Mouse (Mus musculus) gastrocnemius, adult 2 months (tissue): ENCODE measurements around the gene Vmn2r115. TPM values are rescaled to one million over a fixed set of nuclear protein-coding genes. Genes with fewer than 3 reads are reported as not detected.
"Not testable (repeated sequence)": the region's sequence is repeated elsewhere in the genome, so short reads cannot be mapped to it uniquely, and the experiment has no call there.

ENCODE experiments used
- DNase-seq: peaks from one replicate; pipeline ENCODE4 v3.0.0; 2022
- H3K27ac ChIP-seq: fragments of 200-600 bp; 2 replicates; pipeline ENCODE4 v1.8.1; 2022; ENCODE audit warnings: mild to moderate bottlenecking
- H3K4me3 ChIP-seq: fragments of 200-600 bp; 2 replicates; pipeline ENCODE4 v1.8.1; 2022; ENCODE audit warnings: mild to moderate bottlenecking, moderate library complexity
- CTCF ChIP-seq: fragments of 200-600 bp; IDR thresholded peaks from 2 replicates; pipeline ENCODE4 v1.8.1; 2022; ENCODE audit warnings: antibody characterized with exemption, mild to moderate bottlenecking, moderate library complexity
- intact Hi-C: fragments of 180-260 bp; cut with DNase I; formaldehyde crosslinking; loops from one replicate; pipeline ENCODE4 v1.15.1; 2025
- long read RNA-seq, 2 experiments: library from polyadenylated mRNA; stranded (forward); transcript quantifications; one replicate each; pipeline ENCODE4 v2.0.0; 2021
- total RNA-seq, 2 experiments: library from RNA; stranded (reverse); gene quantifications; 2 replicates each; pipeline ENCODE4 v1.2.3; 2021

The Vmn2r115 gene
- total RNA-seq: not detected
- long read RNA-seq, experiment 1: 0 reads
- long read RNA-seq, experiment 2: 0 reads

GRCm38 (mm10) chr17:23343441-23343840 is at the start of gene Vmn2r115:
TSS of gene Vmn2r115 (plus strand) at chr17:23343741.
- DNase-seq: not testable (repeated sequence)

GRCm38 (mm10) chr17:23312437-23312836 is 31.1 kb upstream of the Vmn2r115 start, which contains the start of gene Vmn2r114:
TSS of gene Vmn2r114 (minus strand) at chr17:23312537.
- DNase-seq, H3K4me3 ChIP-seq, intact Hi-C loops, H3K27ac ChIP-seq: not testable (repeated sequence)

More at GRCm38 (mm10) chr17:23343441-23343840, at the start of gene Vmn2r115:
- H3K27ac ChIP-seq, intact Hi-C loops, H3K4me3 ChIP-seq: not testable (repeated sequence)

GRCm38 (mm10) chr17:23330657-23331056 is 12.9 kb upstream of the Vmn2r115 start:
- intact Hi-C loops: no loop called here
- Histone ChIP-seq H3K4me3 (no peak overlapping the region), H3K27ac (no peak overlapping the region)
- TF ChIP-seq CTCF: no peak
- DNase-seq: no peak

- no peak for TF ChIP-seq CTCF
- Histone ChIP-seq H3K4me3 (no peak overlapping the region), H3K27ac (no peak overlapping the region)
- intact Hi-C loops: no loop called here
- no peak for DNase-seq
These were observed 8.1 kb downstream of the Vmn2r115 start for GRCm38 (mm10) chr17:23351644-23352043.

- H3K27ac ChIP-seq, intact Hi-C loops, DNase-seq, H3K4me3 ChIP-seq: not testable (repeated sequence)
These were observed 40.8 kb downstream of the Vmn2r115 start, which contains the start of gene Vmn2r116 for GRCm38 (mm10) chr17:23384304-23384703. TSS of gene Vmn2r116 (plus strand) at chr17:23384604.

Other genes starting within 250 kb of the Vmn2r115 start
- gene Zfp40, start 150.5 kb upstream of the Vmn2r115 start, total RNA-seq: 1 to 10 TPM in 1 of 2 experiments, under 1 TPM in 1; 0.84 to 1.5 TPM
- not detected for gene Vmn2r114, start 31.2 kb upstream of the Vmn2r115 start, total RNA-seq
- gene Vmn2r116, start 40.9 kb downstream of the Vmn2r115 start, total RNA-seq: not detected
- not detected for gene Vmn2r117, start 136.0 kb downstream of the Vmn2r115 start, total RNA-seq
- gene Zfp213, start 220.5 kb downstream of the Vmn2r115 start, total RNA-seq: 1 to 10 TPM; 2.0 to 3.3 TPM